Mouse (Mus musculus): Measurements from ENCODE around the gene D430041D05Rik.

Gene D430041D05Rik

DNA sequence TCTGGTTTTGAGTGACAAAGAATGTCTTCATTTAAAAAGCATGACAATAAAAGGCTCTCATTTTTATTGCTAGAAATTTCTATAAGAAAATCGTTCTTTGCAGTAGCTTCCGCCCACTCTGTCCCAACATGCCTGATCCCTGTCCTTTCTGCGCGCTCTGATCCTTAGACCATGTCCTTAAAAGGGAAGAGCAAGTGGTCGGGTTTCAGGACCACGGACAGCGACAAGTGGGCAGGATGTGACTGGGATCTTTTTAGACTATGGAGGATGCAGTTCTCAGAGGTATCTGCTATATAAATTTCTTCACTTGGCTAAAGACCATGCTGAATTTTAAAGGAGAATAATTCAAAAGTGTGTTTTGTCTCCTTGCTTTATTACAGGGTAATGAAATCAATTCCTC is 111.7 kb downstream of the D430041D05Rik start:
- DNase-seq (ENCODE audit: extremely low read depth, low read depth, low spot score), result no peak

DNA sequence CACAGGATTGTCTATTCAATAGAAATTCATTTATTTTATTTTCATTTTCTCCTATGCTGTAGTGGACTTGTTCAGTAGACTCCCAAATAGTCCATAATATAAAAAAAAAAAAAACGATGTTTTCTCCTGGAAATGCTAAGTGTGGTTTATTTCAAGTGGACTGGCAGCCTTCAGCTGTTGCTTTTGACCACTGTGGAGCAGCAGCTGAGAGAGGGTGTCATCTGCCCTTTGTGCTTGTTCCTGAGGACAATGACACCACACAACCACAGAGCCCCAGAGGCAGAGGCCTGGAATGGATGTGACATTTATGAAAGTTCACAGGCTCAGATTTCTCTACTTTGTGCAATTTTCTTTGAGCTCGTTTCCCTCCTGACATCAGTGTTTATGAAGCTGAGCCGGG is 124.0 kb downstream of the D430041D05Rik start:
- no peak for DNase-seq (ENCODE audit: extremely low read depth, low read depth, low spot score)

DNA sequence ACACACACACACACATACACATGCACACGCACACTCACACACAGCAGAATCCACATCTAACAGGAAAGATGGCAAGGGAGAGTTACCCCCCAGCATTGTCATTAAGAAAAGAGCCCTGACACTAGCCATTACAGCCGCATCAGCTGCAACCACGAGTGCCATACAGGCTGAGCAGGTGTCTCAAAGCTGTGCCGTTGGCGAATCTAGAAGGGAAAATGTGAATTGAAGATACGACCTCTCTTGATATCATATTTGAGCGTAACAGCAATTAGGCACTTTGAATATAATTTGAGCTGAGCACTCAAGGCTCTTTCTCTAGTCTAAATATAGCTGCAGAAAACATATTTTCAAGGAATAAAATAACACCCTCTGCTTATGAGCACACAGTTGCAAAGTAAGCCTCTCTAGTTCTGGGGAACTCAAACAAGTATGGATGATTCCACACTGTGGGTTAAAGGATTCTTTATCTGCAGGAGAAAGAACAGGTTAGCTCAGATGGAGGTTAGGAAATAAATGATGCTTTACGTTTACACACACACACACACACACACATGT is 127.3 kb downstream of the D430041D05Rik start:
- DNase-seq (ENCODE audit: extremely low read depth, low read depth, low spot score), result no peak

DNA sequence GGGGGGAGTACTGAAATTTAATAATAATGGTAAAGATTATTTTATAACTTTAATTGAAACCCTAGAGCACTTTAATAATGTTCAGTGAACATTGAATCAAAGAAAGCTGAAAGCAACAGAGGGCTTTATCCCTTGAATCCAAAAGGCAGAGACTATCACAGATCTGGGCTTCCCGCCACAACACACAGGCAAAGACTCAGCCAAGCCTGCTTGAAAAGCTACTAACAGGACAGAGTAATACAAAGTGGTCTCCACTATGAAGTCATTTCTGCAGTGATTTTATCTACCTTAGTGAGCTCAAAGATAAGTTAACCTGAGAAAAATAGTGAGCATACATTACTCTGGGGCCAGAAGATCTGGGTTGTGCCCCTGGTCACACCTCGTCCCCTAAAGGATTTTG is 128.0 kb downstream of the D430041D05Rik start:
- no peak for DNase-seq (ENCODE audit: extremely low read depth, low read depth, low spot score)

DNA sequence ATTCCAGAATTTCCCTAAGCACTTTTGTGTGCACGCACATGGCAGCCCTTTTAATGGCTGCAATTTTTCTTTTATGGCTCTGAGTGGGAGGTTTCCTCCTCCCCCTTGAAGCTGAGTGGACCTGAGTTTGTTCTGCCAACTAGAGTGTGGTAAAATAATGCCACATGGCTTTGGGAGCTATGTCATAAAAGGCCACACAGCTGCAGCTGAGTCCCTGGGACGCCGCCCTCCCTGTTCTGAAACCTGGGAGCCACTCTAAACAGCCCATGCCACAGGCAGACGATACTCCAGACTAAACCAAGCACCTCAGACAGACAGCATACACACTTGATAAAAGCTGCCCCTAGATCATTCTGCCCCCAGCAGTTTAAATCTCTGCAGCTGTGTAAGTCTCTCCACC is 143.8 kb downstream of the D430041D05Rik start:
- no peak for DNase-seq (ENCODE audit: extremely low read depth, low read depth, low spot score)

DNA sequence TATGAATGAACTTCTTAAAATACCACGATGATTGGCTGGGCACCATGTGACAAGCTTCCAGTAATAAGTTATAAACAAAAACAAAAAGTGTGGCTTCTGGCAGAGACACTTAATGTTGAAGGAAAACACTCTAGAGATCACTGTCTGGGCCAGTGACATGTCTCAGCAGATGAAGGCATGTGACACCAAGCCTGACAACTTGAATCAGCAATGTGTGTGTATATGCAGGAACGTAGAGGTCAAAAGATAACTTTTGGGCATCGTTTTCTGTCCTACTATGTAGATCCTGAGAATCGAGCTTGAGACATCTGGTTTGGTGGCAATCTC is 149.1 kb downstream of the D430041D05Rik start:
- no peak for DNase-seq (ENCODE audit: extremely low read depth, low read depth, low spot score)

DNA sequence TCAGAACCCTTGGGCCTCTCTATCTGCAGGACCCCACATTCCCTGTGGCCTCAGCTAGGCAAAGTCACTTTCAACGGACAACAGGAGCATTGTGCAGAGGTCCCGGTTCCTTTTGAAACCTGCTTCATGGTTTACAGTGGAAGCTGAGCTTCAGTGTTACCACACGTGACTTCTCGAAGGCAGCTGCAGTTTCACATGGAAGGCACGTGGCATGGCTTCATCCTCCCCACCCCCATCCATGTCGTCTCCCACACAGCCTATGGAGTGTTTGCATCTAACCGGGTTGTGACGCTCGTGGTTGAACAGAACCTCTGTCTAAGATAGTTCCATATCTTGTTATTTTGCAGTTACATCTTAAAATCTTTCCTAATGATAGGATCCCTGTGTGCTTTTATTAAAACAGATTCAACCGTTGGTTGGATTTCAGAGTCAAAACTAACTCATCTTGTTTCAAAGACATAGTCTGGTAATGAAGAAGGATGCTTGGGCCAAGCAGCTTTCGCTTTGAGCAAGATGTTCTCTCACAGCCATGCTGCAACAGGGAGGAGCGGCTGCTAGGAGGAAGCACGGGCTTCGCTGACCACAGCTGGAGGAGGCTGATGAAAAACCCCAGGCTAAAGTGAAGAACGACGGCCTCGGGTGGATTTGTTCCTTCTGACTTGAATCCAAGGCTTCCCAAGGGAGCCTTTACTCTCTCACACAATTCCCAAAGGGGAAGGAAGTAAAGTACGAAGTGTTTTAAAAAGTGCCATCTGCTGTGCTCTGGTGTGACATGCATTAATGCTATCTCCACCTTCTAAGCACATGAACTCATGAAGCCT is 149.7 kb downstream of the D430041D05Rik start:
- DNase-seq (ENCODE audit: extremely low read depth, low read depth, low spot score), result no peak

DNA sequence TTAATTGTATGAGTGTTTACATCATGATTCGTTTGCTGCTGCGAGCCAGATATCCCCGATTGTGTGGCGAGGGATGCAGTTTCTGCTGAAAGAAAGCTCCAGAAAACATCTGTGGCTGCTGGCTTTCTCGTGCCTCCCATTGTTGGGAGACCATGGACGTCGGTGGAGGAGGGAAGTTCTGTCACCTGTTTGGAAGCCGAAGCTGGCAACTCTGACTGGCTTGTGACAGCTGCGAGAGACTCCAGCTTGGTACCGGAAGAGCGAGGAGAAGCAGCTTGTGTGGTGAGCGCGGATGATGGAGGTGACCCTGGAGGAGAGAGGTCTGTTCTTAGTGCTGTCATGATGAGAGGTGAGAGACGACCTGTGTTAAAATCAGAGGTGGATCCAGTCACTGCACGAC is 154.2 kb downstream of the D430041D05Rik start:
- DNase-seq (ENCODE audit: extremely low read depth, low read depth, low spot score), result no peak

DNA sequence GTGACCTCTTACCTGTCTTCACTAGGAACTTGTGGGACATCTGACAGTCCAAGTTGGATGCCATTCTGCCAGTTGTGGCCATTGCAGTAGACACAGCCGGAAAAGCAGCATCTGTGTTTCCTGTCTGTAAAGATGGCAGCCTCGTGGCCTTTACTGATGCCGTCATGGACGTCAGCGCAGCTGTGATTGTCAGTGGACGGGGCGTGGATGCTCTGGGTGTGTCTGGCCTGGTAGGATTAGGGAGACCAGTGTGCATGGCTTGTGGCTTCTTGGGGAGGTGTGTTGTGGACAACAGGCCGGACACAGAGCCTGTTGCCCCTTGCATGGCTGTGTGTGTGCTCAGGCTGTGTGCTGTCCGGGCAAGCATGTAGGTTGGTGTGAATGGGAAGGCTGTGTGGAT is 155.9 kb downstream of the D430041D05Rik start:
- no peak for DNase-seq (ENCODE audit: extremely low read depth, low read depth, low spot score)

DNA sequence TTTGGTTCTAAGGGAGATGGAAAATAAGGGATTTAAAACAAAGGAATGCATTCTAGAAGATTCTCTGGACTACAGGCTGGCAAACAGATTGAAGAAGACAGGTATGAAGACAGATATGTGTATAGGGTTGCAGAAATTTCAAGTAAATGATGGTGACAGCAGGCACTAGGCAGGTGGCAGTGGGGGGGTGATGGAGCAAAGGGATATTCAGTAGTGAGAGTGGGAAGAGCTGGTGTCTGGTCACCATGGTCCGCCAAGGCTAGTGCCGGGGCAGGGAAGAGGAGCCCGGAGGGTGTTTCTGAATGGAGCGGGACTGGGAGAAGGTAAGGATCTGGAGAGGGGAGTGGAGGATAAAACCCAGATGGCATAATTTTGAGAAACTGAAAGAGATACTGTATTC is 157.5 kb downstream of the D430041D05Rik start:
- DNase-seq (ENCODE audit: extremely low read depth, low read depth, low spot score), result no peak

DNA sequence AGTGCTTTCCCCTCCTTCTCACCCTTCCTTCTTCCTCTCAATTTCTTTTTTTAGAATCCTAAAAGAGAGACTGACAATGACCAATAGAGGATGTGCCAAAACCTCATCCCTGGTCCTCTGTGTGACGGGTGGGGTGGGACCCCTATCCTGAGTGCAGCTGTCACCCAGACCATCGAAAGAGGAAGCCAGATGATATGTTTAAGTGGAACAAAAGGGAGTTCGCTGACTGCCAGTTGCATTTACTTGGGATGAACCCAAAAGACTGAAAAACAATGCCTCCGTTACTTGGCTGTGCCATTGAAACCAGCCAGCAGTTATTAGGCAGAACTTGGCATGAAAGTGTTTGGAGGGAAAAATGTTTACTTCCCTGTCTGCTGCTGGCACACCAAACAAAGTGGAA is 159.2 kb downstream of the D430041D05Rik start:
- DNase-seq (ENCODE audit: extremely low read depth, low read depth, low spot score), result no peak

DNA sequence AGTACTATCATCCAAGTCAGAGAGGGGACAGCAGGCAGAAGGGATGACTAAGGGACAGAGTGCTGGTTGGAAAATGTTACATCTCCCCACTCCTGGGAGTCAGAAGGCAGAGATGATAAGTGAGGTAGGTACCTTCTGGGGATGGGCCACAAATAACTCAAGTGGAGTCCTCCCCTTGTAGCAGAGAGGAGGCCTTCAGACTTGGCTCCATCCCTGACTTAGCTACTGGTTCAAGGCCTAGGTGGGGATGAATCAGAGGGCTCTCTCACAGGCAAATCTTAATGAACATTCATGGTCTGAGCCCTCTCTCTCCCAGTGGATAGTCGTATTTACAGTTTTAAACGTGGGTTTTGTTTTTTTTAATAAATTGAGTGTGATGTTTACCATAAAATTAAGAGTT is 161.0 kb downstream of the D430041D05Rik start:
- no peak for DNase-seq (ENCODE audit: extremely low read depth, low read depth, low spot score)

DNA sequence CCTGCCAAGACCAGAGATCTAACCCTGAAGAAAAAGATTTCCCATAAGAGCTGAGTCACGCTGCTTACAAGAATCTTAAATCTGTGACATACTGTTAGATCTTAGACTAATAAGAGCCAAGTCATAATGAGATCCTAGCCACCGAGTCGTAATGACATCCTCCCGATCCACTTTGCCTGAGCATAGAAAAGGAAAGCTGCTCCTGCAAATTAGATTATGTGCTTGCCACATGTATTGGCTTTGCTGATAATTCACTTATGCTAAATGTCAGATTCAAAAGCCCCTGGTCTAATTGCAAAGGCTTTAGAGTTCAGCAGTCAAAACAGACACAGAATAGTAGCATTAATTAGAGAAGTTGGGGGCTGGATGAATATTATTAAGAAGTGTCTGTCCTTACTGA is 164.0 kb downstream of the D430041D05Rik start:
- no peak for DNase-seq (ENCODE audit: extremely low read depth, low read depth, low spot score)

DNA sequence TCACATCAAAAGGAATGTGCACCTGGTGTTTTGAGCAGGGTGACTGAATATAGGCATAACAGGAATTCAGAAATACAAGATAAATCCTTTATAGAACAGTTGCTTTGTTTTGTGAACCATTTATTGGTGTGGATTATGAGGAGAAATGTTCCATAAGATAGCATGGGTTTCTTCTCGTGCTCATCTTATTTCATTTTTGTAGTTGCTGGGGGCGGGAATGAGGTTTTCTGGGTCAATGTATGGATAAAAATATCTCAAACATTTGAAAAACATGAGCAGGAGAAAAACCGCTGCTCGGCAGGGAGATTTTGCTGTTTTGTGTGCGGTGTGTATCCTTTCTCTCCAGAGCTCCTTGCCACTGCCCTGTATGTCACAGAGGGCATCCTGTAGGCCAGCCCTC is 168.8 kb downstream of the D430041D05Rik start:
- no peak for DNase-seq (ENCODE audit: extremely low read depth, low read depth, low spot score)

DNA sequence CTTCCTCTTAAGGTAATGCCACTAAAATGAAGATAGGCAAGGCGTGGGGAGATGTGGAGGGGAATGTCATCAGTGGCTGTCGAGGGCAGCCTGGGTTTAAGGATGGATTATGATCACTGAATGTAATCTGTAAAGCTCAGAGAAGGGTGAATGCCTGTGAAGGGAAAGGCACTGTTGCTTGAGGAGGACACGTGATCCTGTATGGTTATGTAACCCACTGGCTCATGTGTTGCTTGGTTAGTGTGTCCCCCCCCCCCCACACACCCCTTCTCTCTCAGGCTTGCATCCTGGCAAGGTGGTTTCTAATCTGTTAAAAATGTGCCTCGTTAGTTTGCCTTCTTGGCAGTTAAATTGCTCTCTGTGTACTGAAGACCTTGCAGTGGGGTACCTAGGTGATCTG is 173.7 kb downstream of the D430041D05Rik start:
- no peak for DNase-seq (ENCODE audit: extremely low read depth, low read depth, low spot score)

DNA sequence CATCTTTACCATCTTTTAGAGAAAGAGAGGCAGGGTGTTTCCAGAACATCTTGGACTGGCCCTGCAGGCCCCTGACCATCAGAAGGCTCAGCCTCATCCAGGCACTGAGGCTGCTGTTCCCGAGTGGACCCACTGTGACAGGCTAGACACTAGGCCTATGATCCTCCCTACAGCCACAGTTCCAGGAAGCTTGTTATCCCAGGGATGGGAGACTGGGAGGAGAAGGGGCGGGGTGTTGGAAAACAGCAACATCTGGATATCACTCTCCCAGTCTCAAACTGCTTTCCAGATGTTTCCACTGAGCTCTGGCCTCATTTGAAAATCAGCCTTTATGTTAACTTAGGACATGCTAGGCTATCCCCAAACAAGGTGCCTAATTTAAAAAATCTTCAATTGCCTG is 180.4 kb downstream of the D430041D05Rik start:
- DNase-seq (ENCODE audit: extremely low read depth, low read depth, low spot score), result no peak

DNA sequence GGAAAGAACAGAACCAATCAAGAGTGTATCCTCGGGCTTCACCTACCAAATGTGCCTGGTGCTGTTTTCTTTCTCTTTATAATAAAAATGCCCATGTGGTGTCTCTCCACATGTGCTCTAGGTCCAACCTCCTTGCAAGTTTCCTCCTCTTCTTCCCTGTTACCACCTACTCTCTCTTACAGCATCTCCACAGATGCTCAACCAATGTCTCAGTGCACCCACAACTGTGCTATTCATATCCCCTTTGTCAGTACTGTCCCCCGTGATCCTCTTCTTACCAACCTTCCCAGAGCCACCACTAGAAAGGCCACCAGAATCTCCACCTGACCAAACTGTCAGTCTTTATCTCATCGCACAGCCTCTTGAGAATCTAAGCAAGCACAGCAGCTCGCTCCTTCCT is 184.8 kb downstream of the D430041D05Rik start:
- no peak for DNase-seq (ENCODE audit: extremely low read depth, low read depth, low spot score)

DNA sequence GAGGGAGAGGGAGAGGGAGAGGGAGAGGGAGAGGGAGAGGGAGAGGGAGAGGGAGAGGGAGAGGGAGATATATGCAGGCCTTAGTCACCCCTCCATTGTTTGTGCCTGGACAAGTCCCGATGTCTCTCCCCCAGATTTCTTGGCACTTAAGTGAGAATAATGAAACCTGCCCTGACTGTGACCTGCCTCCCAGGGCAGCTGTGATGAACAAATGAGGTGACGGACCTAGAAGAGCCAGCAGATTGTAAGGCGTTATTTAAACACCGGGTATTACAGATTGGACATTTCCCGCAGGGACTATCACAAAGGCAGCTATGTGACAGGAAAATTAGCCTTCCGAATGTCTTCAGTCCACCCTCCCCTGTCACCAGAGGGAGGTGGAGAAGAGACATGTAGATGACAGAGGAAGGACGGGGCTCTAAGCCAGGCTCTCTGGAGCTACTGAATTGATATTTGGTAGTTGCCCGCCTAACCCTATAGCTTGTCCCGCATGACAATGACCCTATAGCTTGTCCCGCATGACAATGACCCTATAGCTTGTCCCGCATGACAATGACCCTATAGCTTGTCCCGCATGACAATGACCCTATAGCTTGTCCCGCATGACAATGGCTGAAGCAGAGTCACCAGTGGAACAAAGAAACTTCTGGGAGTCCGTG is 191.0 kb downstream of the D430041D05Rik start:
- peak; percentile 13 for DNase-seq (ENCODE audit: extremely low read depth, low read depth, low spot score)

DNA sequence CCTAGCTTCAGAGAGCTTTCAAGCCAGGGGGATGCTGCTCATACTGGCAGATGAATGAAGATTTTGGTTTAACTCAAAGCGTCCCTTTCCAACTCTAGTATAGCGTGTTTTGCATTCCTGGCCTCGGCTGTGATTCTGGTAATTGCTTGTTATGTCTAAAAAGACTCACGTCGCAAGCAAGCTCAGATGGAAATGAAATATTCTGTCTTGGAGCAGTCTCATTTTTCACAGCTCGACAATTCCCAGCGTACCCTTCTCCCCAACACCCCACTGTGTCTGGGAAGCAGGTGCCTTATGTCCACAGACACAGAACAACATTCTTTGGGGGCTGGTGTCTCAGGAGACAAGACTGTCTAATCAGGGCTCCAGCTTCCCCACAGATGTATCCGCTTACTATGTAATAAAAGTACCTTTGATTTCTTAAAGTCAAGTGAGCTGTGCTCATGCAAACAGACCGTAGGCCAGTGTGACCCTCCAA is 192.2 kb downstream of the D430041D05Rik start:
- DNase-seq (ENCODE audit: extremely low read depth, low read depth, low spot score), result no peak

DNA sequence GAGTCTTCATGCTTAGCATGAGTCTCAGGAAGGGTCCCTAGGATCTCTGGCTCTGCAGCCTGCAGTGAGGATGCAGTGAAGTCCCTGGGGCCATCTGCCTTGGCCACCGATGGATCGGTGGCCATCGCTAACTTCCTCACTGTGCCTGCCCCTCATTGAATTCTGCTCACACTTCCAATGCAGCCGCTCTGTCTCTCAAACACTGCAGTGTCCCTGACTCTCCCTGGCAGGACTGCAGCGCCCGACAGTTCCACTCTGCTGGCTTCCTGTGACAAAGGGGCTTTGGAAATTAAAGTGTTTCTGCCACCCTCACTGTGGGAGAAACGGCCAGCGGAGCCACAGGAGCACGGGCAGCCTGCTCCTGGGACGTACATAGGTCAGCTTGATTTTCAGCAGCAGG is 192.7 kb downstream of the D430041D05Rik start:
- no peak for DNase-seq (ENCODE audit: extremely low read depth, low read depth, low spot score)

DNA sequence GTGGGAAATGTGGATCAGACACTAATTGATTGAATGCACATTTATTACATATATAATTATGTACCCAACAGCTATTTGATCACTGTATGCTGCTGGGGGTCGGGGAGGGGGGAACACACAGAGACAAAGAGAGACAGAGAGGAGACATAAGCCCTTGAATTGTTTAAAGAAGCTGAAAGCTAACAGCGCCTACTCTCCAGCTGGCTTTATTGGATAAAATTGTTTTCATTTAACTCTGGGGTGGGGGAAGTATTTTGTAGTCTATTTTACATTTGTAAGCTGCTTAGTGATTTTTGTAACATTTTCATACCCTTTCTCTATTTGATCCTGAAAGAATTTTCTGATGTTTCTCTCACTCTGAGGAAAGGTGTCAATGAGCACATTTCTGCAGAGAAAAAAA is 201.4 kb downstream of the D430041D05Rik start:
- DNase-seq (ENCODE audit: extremely low read depth, low read depth, low spot score), result no peak

DNA sequence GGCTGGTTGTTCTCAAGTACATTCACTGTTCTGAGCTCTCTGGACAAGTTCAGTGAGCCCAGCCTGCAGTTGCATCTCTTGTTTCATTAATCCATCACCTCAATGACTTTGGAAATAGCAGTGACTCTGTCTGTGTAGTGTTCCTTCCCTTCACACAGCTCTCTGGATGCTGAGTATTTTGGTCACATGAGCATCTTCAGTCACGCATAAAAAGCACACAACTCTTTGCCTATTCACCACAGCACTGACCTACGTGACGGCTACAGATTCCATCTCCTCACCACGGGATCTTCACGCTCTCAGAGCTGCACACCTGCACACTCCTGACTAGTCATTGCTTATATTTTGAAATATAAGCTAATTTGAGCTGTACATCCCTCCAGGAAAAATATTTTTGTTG is 202.4 kb downstream of the D430041D05Rik start:
- DNase-seq (ENCODE audit: extremely low read depth, low read depth, low spot score), result no peak
